Mouse (Mus musculus): Measurements from ENCODE around the gene Prepl.

Gene Prepl

GRCm38 (mm10) chr17:85090120-85091099 is at the start of gene Prepl, which contains the start of gene Camkmt:
Prepl (minus strand) TSS chr17:85090241.
Camkmt (plus strand) TSS chr17:85090552.
- peak; percentile 91 for DNase-seq (ENCODE audit: low spot score)

- DNase-seq (ENCODE audit: low spot score) = no peak
Observed at GRCm38 (mm10) chr17:85138393-85138792, 48.4 kb upstream of the Prepl start.

GRCm38 (mm10) chr17:85116643-85117042 is 26.6 kb upstream of the Prepl start:
- DNase-seq (ENCODE audit: low spot score) = peak; percentile 54

GRCm38 (mm10) chr17:85113441-85113840 is 23.4 kb upstream of the Prepl start:
- no peak for DNase-seq (ENCODE audit: low spot score)

GRCm38 (mm10) chr17:85110640-85111039 is 20.6 kb upstream of the Prepl start:
- no peak for DNase-seq (ENCODE audit: low spot score)

GRCm38 (mm10) chr17:85103310-85103709 is 13.3 kb upstream of the Prepl start:
- no peak for DNase-seq (ENCODE audit: low spot score)

GRCm38 (mm10) chr17:85101751-85102150 is 11.7 kb upstream of the Prepl start:
- DNase-seq (ENCODE audit: low spot score) = no peak

GRCm38 (mm10) chr17:85100232-85100631 is 10.2 kb upstream of the Prepl start:
- no peak for DNase-seq (ENCODE audit: low spot score)

- no peak for DNase-seq (ENCODE audit: low spot score)
Observed at GRCm38 (mm10) chr17:85098677-85099323, 8.8 kb upstream of the Prepl start.

GRCm38 (mm10) chr17:85096396-85096795 is 6.4 kb upstream of the Prepl start:
- DNase-seq (ENCODE audit: low spot score) = no peak

- no peak for DNase-seq (ENCODE audit: low spot score)
Observed at GRCm38 (mm10) chr17:85091762-85092161, 1.7 kb upstream of the Prepl start.

- no peak for DNase-seq (ENCODE audit: low spot score)
Observed at GRCm38 (mm10) chr17:85089621-85090020, 420 bp downstream of the Prepl start.

GRCm38 (mm10) chr17:85089011-85089410 is 1.0 kb downstream of the Prepl start:
- no peak for DNase-seq (ENCODE audit: low spot score)

GRCm38 (mm10) chr17:85088401-85088800 is 1.6 kb downstream of the Prepl start:
- no peak for DNase-seq (ENCODE audit: low spot score)

GRCm38 (mm10) chr17:85087591-85087990 is 2.5 kb downstream of the Prepl start:
- no peak for DNase-seq (ENCODE audit: low spot score)

- DNase-seq (ENCODE audit: low spot score) = no peak
Observed at GRCm38 (mm10) chr17:85086501-85086900, 3.5 kb downstream of the Prepl start.

- no peak for DNase-seq (ENCODE audit: low spot score)
Observed at GRCm38 (mm10) chr17:85085335-85085734, 4.7 kb downstream of the Prepl start.

GRCm38 (mm10) chr17:85080781-85081180 is 9.3 kb downstream of the Prepl start:
- DNase-seq (ENCODE audit: low spot score) = no peak

GRCm38 (mm10) chr17:85079276-85079675 is 10.8 kb downstream of the Prepl start:
- DNase-seq (ENCODE audit: low spot score) = no peak

- no peak for DNase-seq (ENCODE audit: low spot score)
Observed at GRCm38 (mm10) chr17:85074083-85074482, 16.0 kb downstream of the Prepl start.

- no peak for DNase-seq (ENCODE audit: low spot score)
Observed at GRCm38 (mm10) chr17:85073214-85073613, 16.8 kb downstream of the Prepl start.

- no peak for DNase-seq (ENCODE audit: low spot score)
Observed at GRCm38 (mm10) chr17:85072383-85072782, 17.7 kb downstream of the Prepl start.
